Mouse (Mus musculus): ENCODE measurements around the gene Sys1.
A peak's percentile ranks its signal among the peaks of the same experiment; 100 is the strongest.

Gene Sys1

DNA sequence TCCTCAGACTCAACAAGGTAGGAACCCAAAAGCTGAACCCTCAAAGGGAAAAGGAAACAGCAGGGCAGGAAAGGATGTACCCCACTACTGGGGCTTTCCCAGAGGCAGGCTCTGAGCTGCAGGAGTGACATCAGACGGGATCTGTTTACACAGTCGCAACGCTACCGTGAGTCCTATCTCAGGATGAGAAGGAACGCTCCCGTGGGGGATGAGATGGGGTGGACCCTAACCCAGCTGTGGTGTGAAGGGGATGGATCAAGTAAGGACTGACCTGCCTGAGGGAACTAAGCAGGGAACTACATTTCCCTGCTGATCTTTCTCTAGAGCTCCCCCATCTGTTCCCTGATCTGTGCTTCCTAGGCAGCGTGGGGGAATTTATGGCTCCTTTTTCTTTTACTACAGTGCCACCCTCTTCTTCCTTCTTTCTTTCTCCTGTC is at the start of gene Sys1:
TSS of gene Sys1 (plus strand) at position 101 of the 437 bp plus-strand sequence.
- DNase-seq (ENCODE audit: low read depth, low spot score): peak; percentile 35

GRCm38 (mm10) chr2:164407708-164408107 is 49.1 kb upstream of the Sys1 start:
- DNase-seq (ENCODE audit: low read depth, low spot score): peak; percentile 79

DNA sequence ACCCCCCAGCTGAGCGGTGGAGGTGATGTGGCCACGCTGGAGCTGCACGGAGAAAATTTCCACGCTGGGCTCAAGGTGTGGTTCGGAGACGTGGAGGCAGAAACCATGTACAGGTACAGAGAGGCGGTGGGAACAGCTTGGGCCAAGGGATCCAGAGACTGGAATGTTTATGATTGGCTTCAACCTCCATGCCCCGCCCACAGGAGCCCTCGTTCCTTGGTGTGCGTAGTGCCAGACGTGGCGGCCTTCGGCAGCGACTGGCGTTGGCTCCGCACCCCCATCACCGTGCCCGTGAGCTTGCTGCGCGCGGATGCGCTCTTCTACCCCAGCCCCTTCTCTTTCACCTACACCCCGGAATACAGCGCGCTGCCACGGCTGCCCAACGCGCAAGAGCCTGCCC is 42.6 kb upstream of the Sys1 start:
- no peak for DNase-seq (ENCODE audit: low read depth, low spot score)

DNA sequence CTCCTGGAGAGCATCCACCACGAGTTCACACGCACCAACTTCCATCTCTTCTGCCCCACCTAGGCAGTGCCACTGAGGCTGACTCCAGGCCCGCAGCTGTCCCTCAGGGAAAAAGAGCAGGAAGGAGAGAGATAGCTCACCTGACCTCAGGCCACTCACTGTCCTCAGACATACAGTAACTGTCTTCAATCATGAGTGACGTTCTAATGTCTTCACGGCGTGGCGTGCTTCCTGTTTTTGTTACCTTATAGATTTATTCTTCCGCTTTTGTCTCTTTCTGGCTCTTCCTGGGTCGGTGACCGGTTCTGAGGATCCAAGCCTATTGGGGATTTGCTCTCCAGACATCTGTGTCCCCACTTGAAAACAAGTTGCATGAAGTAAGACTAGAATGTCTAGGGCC is 42.2 kb upstream of the Sys1 start:
- DNase-seq (ENCODE audit: low read depth, low spot score): no peak

GRCm38 (mm10) chr2:164417198-164417597 is 39.6 kb upstream of the Sys1 start:
- DNase-seq (ENCODE audit: low read depth, low spot score): no peak

- peak; percentile 45 for DNase-seq (ENCODE audit: low read depth, low spot score)
Measured at GRCm38 (mm10) chr2:164418308-164418875, 38.4 kb upstream of the Sys1 start.

DNA sequence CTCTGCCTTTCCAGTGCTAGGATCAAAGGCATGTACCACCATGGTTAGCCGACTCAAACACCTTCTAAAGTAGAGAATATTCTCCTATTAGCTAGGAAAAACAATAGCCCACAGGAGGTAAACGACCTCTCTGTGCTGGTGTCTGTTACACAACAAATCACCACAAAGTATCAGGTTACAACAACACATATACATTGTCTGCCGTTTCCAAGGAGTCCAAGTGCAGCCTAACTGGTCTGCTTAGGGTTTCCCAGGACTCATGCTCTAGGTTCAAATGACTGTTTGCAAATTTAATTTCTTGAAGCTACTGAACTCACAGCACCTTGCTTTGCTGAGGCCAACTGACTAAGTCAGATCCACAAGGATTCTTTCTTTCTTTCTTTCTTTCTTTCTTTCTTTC is 37.3 kb upstream of the Sys1 start:
- no peak for DNase-seq (ENCODE audit: low read depth, low spot score)

DNA sequence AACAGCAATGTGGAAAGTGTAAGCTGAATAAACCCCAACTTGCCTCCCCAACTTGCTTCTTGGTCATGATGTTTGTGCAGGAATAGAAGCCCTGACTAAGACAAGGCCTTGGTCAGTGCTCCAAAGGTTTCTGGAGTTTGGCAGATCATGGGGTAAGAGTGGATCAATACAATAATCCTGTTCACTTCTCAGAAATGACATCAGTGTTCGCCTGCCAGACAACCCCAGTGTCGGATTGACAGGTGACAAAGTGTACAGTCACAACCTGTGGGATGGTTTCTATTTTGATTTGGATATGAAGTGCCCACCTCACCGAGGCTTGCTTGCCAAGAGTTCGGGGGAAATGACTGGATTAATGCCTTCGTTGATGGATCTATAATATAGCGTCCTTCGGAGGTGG is 35.5 kb upstream of the Sys1 start:
- DNase-seq (ENCODE audit: low read depth, low spot score): no peak

GRCm38 (mm10) chr2:164421979-164422378 is 34.8 kb upstream of the Sys1 start:
- DNase-seq (ENCODE audit: low read depth, low spot score): no peak

DNA sequence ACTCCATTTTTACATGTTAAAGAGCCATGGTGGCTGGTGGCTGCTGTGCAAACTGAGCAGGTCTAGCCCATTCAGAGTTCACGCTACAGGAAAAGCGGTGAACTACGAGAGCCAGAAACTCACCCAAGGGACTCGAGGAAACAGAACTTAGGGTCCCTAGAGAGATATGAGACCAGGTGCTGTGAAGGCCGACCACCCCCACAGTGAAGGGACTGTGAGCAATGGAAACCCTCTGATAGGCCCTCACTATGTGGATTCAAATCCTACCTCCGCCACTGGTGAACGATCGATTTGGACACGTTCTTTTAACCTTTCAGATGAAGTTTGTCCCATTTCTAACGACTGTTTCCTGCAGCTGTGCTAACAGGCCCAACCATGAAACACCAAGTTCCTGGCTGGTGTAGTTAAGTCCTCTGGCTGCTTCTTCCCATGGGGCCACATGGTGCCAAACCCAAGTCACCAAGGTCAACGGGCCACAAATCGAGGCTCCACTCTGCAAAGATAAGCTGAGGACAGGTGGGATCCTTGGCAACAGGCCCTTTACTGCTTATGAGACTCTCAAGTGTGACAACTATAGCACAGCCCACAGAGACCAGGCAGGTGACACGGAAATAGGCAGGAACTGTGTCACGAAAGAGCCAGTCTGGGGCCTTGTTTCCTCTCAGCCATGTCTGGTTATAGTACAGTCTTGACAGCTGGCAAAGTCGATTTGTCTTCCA is 33.9 kb upstream of the Sys1 start:
- no peak for DNase-seq (ENCODE audit: low read depth, low spot score)

GRCm38 (mm10) chr2:164423464-164423863 is 33.3 kb upstream of the Sys1 start:
- no peak for DNase-seq (ENCODE audit: low read depth, low spot score)

- DNase-seq (ENCODE audit: low read depth, low spot score): no peak
Measured at GRCm38 (mm10) chr2:164424406-164424805, 32.4 kb upstream of the Sys1 start.

GRCm38 (mm10) chr2:164425401-164425800 is 31.4 kb upstream of the Sys1 start:
- DNase-seq (ENCODE audit: low read depth, low spot score): no peak

- peak; percentile 81 for DNase-seq (ENCODE audit: low read depth, low spot score)
Measured at GRCm38 (mm10) chr2:164426121-164426520, 30.6 kb upstream of the Sys1 start.

DNA sequence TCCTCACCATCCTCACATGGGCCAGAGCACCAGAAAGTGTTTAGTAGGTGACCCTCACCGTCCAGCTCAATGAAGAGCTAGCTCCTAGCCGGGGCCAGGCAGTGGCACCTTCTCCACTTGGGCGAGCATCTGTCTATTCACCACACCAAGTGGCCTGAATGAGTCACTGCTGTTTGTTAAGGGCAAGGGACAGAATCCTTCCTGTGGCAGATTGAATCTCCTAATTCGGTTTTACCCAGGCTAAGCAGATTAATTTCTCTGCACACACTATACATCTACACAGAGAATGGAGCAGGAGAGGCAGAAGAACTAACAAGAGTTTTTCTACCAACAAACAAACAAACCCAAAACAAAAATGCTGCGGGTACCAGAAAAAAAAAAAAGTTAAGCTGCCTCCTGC is 29.8 kb upstream of the Sys1 start:
- DNase-seq (ENCODE audit: low read depth, low spot score): no peak

DNA sequence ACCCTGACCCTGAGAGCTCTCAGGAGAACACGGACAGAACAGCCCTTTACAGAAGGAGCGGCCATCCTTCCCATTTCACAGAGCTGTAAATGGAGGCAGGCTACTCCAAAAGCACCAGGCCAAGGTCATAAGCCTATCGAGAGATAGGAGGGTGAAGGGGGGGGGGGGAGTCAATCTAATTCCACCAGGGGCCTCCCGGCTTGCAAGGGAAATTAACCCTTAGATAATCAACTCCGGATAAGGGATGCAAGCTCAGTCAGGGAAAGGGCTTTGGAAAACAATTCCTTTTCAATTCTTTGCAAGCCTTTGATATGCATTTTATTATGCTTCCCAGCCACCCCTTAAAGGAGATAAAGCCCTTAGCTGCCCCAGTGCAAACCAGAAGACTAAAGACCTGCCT is 28.3 kb upstream of the Sys1 start:
- DNase-seq (ENCODE audit: low read depth, low spot score): peak; percentile 53

GRCm38 (mm10) chr2:164429881-164430615 is 26.7 kb upstream of the Sys1 start:
- peak; percentile 68 for DNase-seq (ENCODE audit: low read depth, low spot score)

DNA sequence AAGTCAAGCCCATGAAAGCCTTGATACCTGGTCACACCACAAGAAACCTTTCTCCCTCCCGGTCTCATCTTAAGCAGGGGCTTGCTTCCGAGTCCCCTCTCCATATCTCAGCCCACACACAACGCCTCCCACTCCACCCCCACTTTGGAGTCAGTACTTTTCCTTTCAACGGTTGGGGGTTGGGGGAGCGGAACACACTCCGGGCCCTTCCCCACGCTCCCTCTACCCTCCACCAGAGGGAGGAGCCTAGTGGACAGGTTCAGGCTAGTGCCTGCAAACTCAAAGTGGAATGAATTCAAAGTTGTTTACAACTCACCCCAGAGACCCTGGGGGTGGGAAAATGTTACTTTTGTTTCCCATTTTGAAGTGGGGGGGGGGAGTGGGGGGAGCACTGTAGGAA is 26.1 kb upstream of the Sys1 start:
- peak; percentile 83 for DNase-seq (ENCODE audit: low read depth, low spot score)

DNA sequence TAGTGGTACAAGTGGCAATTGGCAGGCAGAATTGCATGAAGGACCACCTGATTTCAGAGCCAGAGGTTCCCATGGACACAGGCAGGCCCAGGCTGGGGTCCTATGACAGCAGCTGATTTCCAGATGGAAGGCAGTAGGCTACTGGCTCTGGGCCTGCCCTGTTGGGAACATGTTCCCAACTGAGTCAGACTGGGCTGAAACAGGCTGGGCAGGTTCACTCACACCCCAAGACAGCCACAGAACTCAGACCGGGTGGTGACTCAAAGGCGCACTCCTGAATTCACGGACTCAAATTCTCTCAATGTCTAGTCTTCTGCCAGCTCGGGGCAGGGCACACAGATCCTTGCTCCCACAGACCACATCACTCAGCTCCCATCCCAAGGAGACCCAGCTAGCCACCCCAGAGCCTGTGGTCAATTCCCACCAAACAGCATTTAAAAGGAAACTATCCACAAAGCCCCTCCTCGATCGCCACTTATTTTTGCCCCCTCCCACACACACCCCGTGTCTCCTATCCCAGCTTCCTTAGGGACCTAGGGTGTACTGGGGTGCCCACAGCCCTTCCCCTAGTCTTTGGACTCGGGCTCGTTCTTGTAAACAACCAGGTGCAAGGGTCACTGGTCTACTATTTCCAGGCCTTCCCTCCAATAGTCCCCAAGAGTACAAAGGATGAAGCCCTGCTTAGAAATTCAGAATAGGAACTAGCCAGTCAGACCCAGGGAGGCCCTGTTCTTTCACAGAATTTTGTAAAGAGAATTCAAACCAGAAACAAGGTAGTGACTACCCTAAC is 24.9 kb upstream of the Sys1 start:
- no peak for DNase-seq (ENCODE audit: low read depth, low spot score)

GRCm38 (mm10) chr2:164432541-164433191 is 24.1 kb upstream of the Sys1 start:
- DNase-seq (ENCODE audit: low read depth, low spot score): no peak

GRCm38 (mm10) chr2:164433278-164433895 is 23.4 kb upstream of the Sys1 start:
- no peak for DNase-seq (ENCODE audit: low read depth, low spot score)

Data from ES-CJ7 (cell line).